Mouse (Mus musculus): Measurements from ENCODE around the gene Slc13a2.

GRCm38 (mm10) chr11:78458740-78459139 is 36.7 kb upstream of the Slc13a2 start:
- TF ChIP-seq POLR2A (IDR thresholded peaks at IDR 0.05; ENCODE audit: insufficient read depth, low read length) = no peak
- TF ChIP-seq CTCF (IDR thresholded peaks at IDR 0.05; ENCODE audit: low read depth, low read length) = no peak

Data from ES-Bruce4 (cell line).